Mouse (Mus musculus) small intestine, adult 2 months (tissue): ENCODE data around the gene Ube2l6.
A peak's percentile ranks its signal among the peaks of the same experiment; 100 is the strongest.

ENCODE experiments used
- CTCF ChIP-seq: fragments of 200-500 bp; IDR thresholded peaks from 2 replicates; pipeline ENCODE4 v1.5.1; 2012; ENCODE audit warnings: low read depth, mild to moderate bottlenecking, control low read depth, inconsistent platforms, low read length, moderate library complexity, mixed read lengths; ENCODE audit not compliant: insufficient replicate concordance, insufficient read length; ENCODE audit errors: extremely low read depth
- POLR2A ChIP-seq: fragments of 200-500 bp; IDR thresholded peaks from 2 replicates; pipeline ENCODE4 v1.6.1; 2012; ENCODE audit warnings: low read depth, mild to moderate bottlenecking, control low read depth, inconsistent platforms, low read length, moderate library complexity

DNA sequence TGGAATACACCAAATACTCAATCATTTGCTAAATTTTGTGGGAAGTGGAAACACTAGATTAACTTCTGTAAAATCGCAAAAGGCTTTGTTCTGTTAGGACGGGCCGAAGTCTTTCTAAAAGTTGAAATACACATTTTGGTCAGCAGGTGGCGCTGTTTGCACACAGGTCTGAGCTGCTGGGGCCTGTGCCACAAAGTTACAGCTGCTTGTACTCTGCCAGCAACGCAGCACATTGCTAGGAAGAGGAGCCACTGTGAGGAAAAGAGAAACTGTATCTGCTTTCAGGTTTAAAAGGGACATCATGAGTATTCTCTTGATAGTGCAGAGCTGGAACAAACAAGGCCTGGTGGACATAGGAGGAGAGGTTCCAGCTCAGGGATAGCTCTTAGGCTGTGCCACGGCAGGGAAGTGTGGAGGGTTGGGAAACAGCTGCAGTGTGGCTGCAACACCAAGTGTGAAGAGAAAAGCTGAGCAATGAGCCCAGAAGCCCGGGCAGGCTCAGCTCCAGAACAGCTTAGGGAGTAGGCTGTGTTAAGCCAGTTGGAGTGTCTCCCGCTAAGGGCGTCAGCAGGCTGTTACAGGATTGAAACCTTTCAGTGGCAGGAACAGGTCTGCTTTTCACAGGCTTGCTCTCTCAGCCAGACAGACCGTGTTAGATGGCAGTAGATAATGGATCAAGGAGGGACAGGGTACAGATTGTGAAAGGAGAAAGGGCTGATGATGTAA, 33.2 kb downstream of the Ube2l6 start:
- TF ChIP-seq POLR2A, result no peak
- peak; percentile 96 for TF ChIP-seq CTCF
